Mouse (Mus musculus): ENCODE measurements at regions not wholly inside any gene's neighbourhood (a gene's known extent, or its start where the extent isn't known, plus 50 kb on each side); places are given as distances from the start of the nearest gene placed in this dataset.
"Not testable (repeated sequence)": the region's sequence is repeated elsewhere in the genome, so short reads cannot be mapped to it uniquely, and the experiment has no call there.

- Histone ChIP-seq H3K9ac (replicated peaks; ENCODE audit: low read depth, low read length) (no peak overlapping the region), H3K27ac (ENCODE audit: low read depth, low read length) (no peak overlapping the region), H3K4me3 (ENCODE audit: low read depth, low read length) (no peak overlapping the region), H3K27me3 (ENCODE audit: control insufficient read depth, insufficient read depth, low read length) (no peaks in the 10 kb centered on the region), H3K4me1 (ENCODE audit: control insufficient read depth, insufficient read depth, low read length) (no peaks in the 10 kb centered on the region), H3K9me3 (ENCODE audit: control insufficient read depth, low read length) (no peaks in the 10 kb centered on the region), H3K4me2 (ENCODE audit: low read depth, low read length) (no peak overlapping the region), H3K36me3 (ENCODE audit: control insufficient read depth, insufficient read depth, low read length) (no peaks in the 10 kb centered on the region)
- 96% methylated on average over 4 of the region's 4 CpGs for WGBS
- no peak for ATAC-seq (ENCODE audit: low read depth)
Measured at GRCm38 (mm10) chr16:55580827-55581226, 257.9 kb downstream of the Nfkbiz start.

DNA sequence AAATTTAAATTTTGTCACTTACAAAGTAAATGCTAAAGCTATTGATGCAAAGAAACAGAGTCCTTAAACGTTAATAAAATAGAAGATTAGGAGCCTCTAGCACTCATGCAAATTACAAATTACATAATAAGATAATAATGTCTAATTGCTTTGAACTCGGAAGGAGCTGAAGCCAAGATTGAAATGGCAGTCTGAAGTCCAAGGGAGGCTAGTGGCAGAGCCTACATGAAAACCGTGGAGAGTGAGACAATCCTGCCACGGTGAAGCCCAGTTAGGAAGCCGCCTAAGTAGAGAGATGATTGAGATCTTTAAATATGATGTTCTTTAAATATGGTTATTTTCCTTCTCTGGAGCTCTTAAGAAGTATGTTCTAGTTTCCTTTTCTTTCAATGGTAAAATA lies 260.0 kb downstream of the Nfkbiz start:
- Histone ChIP-seq H3K9ac (replicated peaks; ENCODE audit: low read depth, low read length) (no peak overlapping the region), H3K9me3 (ENCODE audit: control insufficient read depth, low read length) (no peaks in the 10 kb centered on the region), H3K4me3 (ENCODE audit: low read depth, low read length) (no peak overlapping the region), H3K36me3 (ENCODE audit: control insufficient read depth, insufficient read depth, low read length) (no peaks in the 10 kb centered on the region), H3K27me3 (ENCODE audit: control insufficient read depth, insufficient read depth, low read length) (no peaks in the 10 kb centered on the region), H3K4me2 (ENCODE audit: low read depth, low read length) (no peak overlapping the region), H3K27ac (ENCODE audit: low read depth, low read length) (no peak overlapping the region), H3K4me1 (ENCODE audit: control insufficient read depth, insufficient read depth, low read length) (no peaks in the 10 kb centered on the region)
- 84% methylated on average over 5 of the region's 5 CpGs for WGBS
- no peak for ATAC-seq (ENCODE audit: low read depth)

DNA sequence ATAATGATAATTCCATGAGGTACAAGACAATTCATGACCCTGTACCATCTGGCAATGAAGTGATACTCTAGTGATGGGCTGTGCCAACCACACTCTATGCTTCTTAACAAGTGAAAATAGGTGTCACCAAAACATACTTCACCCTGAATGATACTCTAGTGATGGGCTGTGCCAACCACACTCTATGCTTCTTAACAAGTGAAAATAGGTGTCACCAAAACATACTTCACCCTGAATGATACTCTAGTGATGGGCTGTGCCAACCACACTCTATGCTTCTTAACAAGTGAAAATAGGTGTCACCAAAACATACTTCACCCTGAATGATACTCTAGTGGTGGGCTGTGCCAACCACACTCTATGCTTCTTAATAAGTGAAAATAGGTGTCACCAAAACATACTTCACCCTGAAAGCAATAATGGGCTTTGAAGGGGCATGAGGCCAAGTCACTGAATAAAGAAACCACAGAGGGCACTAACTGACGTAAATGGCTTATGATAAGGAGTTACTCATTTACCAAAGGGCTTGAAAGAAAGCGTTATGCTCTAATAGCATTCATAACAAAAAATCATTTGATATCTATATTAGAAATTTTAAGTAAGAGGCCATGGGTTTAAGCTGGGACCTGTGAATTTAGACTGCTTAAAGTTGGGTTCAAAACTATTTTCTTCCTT lies 263.0 kb downstream of the Nfkbiz start:
- WGBS: 88% methylated on average over 2 of the region's 2 CpGs
- not testable (repeated sequence) for H3K9ac ChIP-seq (replicated peaks; ENCODE audit: low read depth, low read length); H3K27ac ChIP-seq (ENCODE audit: low read depth, low read length); H3K27me3 ChIP-seq (ENCODE audit: control insufficient read depth, insufficient read depth, low read length); H3K4me1 ChIP-seq (ENCODE audit: control insufficient read depth, insufficient read depth, low read length); ATAC-seq (ENCODE audit: low read depth); H3K36me3 ChIP-seq (ENCODE audit: control insufficient read depth, insufficient read depth, low read length); H3K4me3 ChIP-seq (ENCODE audit: low read depth, low read length); H3K9me3 ChIP-seq (ENCODE audit: control insufficient read depth, low read length); H3K4me2 ChIP-seq (ENCODE audit: low read depth, low read length)

DNA sequence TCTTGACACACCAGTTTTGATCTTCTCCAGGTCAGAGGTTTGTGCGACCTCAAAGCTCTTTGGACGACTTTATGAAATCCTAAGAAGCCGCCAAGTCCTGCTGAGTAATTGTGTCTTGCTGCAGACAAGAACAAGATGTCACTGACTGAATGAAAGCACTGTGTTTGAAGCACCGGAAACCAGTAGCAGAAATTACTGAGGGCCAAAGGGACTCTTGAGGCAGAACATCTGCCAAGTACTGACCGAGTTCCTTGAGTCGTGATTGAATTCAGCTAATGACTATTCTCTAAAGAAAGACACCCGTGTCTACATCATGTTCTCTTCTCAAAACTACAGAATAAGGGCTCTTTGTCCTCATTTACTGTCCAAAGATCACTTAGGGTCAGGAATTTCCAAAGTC lies 267.6 kb downstream of the Nfkbiz start:
- WGBS: 53% methylated on average over 7 of the region's 7 CpGs
- no peak for ATAC-seq (ENCODE audit: low read depth)

GRCm38 (mm10) chr16:55570097-55570496 lies 268.6 kb downstream of the Nfkbiz start:
- H3K4me3 ChIP-seq (ENCODE audit: low read depth, low read length): no peak overlapping the region
- no peaks in the 10 kb centered on the region for H3K9me3 ChIP-seq (ENCODE audit: control insufficient read depth, low read length)
- no peak overlapping the region for H3K9ac ChIP-seq (replicated peaks; ENCODE audit: low read depth, low read length)
- no peak overlapping the region for H3K27ac ChIP-seq (ENCODE audit: low read depth, low read length)
- no peaks in the 10 kb centered on the region for H3K27me3 ChIP-seq (ENCODE audit: control insufficient read depth, insufficient read depth, low read length)
- WGBS: 93% methylated on average over 5 of the region's 5 CpGs
- no peak for ATAC-seq (ENCODE audit: low read depth)
- no peak overlapping the region for H3K4me2 ChIP-seq (ENCODE audit: low read depth, low read length)
- no peaks in the 10 kb centered on the region for H3K36me3 ChIP-seq (ENCODE audit: control insufficient read depth, insufficient read depth, low read length)
- H3K4me1 ChIP-seq (ENCODE audit: control insufficient read depth, insufficient read depth, low read length): no peaks in the 10 kb centered on the region

More for the DNA sequence above, 267.6 kb downstream of the Nfkbiz start:
- Histone ChIP-seq H3K4me3 (ENCODE audit: low read depth, low read length) (no peak overlapping the region), H3K9me3 (ENCODE audit: control insufficient read depth, low read length) (no peaks in the 10 kb centered on the region), H3K36me3 (ENCODE audit: control insufficient read depth, insufficient read depth, low read length) (no peaks in the 10 kb centered on the region), H3K4me1 (ENCODE audit: control insufficient read depth, insufficient read depth, low read length) (no peaks in the 10 kb centered on the region), H3K4me2 (ENCODE audit: low read depth, low read length) (no peak overlapping the region), H3K9ac (replicated peaks; ENCODE audit: low read depth, low read length) (no peak overlapping the region), H3K27ac (ENCODE audit: low read depth, low read length) (no peak overlapping the region), H3K27me3 (ENCODE audit: control insufficient read depth, insufficient read depth, low read length) (no peaks in the 10 kb centered on the region)

DNA sequence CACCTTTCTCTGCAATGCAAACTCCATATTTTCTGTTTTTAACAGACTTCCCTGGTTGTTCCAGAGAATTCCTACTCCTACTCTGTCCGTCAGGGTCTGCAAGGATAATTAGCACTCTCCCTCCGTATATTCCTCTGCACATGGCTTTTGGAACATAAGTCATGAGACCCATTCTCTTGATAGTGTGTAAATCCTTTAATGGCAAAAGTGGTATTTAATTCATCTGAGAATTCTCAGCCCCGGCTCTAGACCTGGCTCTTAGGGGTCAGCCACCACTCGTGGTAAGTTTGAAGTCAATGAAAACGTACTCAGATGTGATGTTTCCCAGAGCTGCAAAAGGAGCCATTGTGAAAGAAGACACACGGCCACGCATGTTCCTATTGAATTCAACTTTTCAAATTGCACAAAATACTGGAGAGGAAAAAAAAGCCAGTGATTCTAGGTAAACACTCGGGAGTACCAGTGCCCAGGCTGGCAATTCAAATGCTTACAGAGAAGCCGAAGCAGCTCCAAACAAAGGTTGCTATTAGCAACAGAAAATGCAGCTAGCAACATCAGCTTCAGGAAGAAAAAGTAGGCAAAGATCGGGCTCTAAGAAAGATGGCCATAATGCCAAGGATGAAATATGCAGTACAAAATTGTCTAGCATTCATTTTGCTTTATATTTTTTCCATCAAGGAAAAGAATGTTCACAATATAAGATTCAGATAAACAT lies 258.2 kb upstream of the Zpld1 start:
- ATAC-seq (ENCODE audit: low read depth): peak; percentile 87
- 13% methylated on average over 10 of the region's 10 CpGs for WGBS

GRCm38 (mm10) chr16:55555224-55555623 lies 257.4 kb upstream of the Zpld1 start:
- H3K9me3 ChIP-seq (ENCODE audit: control insufficient read depth, low read length): no peaks in the 10 kb centered on the region
- WGBS: 75% methylated on average over 6 of the region's 6 CpGs
- no peaks in the 10 kb centered on the region for H3K27me3 ChIP-seq (ENCODE audit: control insufficient read depth, insufficient read depth, low read length)
- no peaks in the 10 kb centered on the region for H3K36me3 ChIP-seq (ENCODE audit: control insufficient read depth, insufficient read depth, low read length)
- no peak overlapping the region for H3K4me2 ChIP-seq (ENCODE audit: low read depth, low read length)
- H3K4me1 ChIP-seq (ENCODE audit: control insufficient read depth, insufficient read depth, low read length): no peaks in the 10 kb centered on the region
- H3K4me3 ChIP-seq (ENCODE audit: low read depth, low read length): no peak overlapping the region
- H3K9ac ChIP-seq (replicated peaks; ENCODE audit: low read depth, low read length): no peak overlapping the region; the same call in 1 of the 2 replicates
- no peak overlapping the region for H3K27ac ChIP-seq (ENCODE audit: low read depth, low read length)
- ATAC-seq (ENCODE audit: low read depth): no peak

More for the DNA sequence above, 258.2 kb upstream of the Zpld1 start:
- Histone ChIP-seq H3K36me3 (ENCODE audit: control insufficient read depth, insufficient read depth, low read length) (no peaks in the 10 kb centered on the region), H3K4me3 (ENCODE audit: low read depth, low read length) (peak overlapping the region; percentile 5; the same call in 1 of the 2 replicates), H3K27ac (ENCODE audit: low read depth, low read length) (no peak overlapping the region), H3K4me2 (ENCODE audit: low read depth, low read length) (peak overlapping the region; percentile 38), H3K9me3 (ENCODE audit: control insufficient read depth, low read length) (no peaks in the 10 kb centered on the region), H3K4me1 (ENCODE audit: control insufficient read depth, insufficient read depth, low read length) (no peaks in the 10 kb centered on the region), H3K9ac (replicated peaks; ENCODE audit: low read depth, low read length) (no peak overlapping the region; the same call in 1 of the 2 replicates), H3K27me3 (ENCODE audit: control insufficient read depth, insufficient read depth, low read length) (no peaks in the 10 kb centered on the region)

DNA sequence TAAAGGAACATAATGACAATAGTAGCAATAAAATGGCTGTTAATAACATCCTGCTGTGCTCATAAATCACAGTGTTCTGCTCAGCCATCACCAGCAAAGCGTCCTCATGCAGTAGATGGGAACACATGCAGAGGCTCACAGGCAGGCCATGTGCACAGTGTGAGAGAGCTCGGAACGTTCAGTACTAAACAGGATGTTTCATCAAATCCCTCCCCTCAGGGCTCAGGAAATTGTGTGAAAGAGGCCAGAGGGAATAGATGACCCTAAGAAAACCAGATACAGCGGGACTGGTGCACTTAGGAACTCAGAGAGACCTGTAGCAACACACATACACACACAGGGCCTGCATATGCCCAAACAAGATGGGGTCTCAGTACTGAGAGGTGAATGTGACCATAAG lies 256.1 kb upstream of the Zpld1 start:
- ATAC-seq (ENCODE audit: low read depth): no peak
- H3K4me3 ChIP-seq (ENCODE audit: low read depth, low read length): no peak overlapping the region

DNA sequence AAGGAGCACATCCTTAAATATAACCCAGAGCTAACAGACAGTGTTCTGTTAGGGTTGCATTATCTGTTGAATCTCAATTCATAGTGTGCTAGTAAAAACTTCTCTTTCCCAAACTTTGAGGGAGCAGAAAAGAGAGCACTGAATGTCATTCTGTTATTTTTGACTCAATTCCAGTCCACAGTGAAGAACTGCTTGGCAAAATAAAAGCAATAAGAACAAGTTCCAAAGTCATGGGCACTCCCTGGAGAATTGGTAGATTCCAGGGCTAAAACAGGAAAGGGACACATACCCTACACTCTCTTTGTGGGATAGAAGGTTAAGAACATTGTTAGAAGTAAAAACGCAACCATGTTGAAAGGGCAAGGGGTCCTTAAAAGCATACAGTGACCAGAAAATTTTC lies 253.6 kb upstream of the Zpld1 start:
- Histone ChIP-seq H3K4me3 (ENCODE audit: low read depth, low read length) (no peak overlapping the region), H3K27me3 (ENCODE audit: control insufficient read depth, insufficient read depth, low read length) (no peaks in the 10 kb centered on the region), H3K27ac (ENCODE audit: low read depth, low read length) (no peak overlapping the region), H3K9me3 (ENCODE audit: control insufficient read depth, low read length) (no peaks in the 10 kb centered on the region), H3K4me1 (ENCODE audit: control insufficient read depth, insufficient read depth, low read length) (no peaks in the 10 kb centered on the region), H3K4me2 (ENCODE audit: low read depth, low read length) (no peak overlapping the region), H3K36me3 (ENCODE audit: control insufficient read depth, insufficient read depth, low read length) (no peaks in the 10 kb centered on the region), H3K9ac (replicated peaks; ENCODE audit: low read depth, low read length) (no peak overlapping the region)
- 90% methylated on average over 1 of the region's 1 CpGs for WGBS
- ATAC-seq (ENCODE audit: low read depth): no peak

More for the DNA sequence above, 256.1 kb upstream of the Zpld1 start:
- Histone ChIP-seq H3K27me3 (ENCODE audit: control insufficient read depth, insufficient read depth, low read length) (no peaks in the 10 kb centered on the region), H3K36me3 (ENCODE audit: control insufficient read depth, insufficient read depth, low read length) (no peaks in the 10 kb centered on the region), H3K4me2 (ENCODE audit: low read depth, low read length) (no peak overlapping the region), H3K4me1 (ENCODE audit: control insufficient read depth, insufficient read depth, low read length) (no peaks in the 10 kb centered on the region), H3K9ac (replicated peaks; ENCODE audit: low read depth, low read length) (no peak overlapping the region), H3K9me3 (ENCODE audit: control insufficient read depth, low read length) (no peaks in the 10 kb centered on the region), H3K27ac (ENCODE audit: low read depth, low read length) (no peak overlapping the region)
- 35% methylated on average over 4 of the region's 4 CpGs for WGBS
